Mouse (Mus musculus): ENCODE measurements around the gene AK157302.

Gene AK157302

GRCm38 (mm10) chr13:21542708-21543107, 47.7 kb downstream of the AK157302 start, which contains the start of gene Olfr1366:
Olfr1366 (minus strand) TSS chr13:21542808.
- in situ Hi-C loops (cut with MboI, MseI): no loop called here
